Mouse (Mus musculus): Measurements from ENCODE around the gene Tmem8.

Tmem8 gene

DNA sequence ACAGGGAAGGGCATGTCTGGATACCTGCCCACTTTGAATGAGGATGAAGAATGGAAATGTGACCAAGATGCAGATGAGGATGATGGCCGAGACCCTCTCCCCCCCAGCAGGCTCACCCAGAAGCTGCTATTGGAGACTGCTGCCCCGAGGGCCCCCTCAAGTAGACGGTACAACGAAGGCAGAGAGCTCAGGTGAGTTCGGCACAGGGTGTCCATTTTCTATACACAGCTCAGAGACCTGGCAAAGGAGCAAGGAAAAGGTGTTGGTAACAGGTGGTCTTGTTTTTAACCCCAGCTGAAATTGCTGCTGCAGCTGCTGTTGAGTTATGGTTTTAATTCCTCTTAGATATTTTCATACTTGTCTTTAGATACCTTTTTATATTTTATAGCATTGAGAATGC lies 30.3 kb downstream of the Tmem8 start:
- no peak for DNase-seq (ENCODE audit: low spot score)

DNA sequence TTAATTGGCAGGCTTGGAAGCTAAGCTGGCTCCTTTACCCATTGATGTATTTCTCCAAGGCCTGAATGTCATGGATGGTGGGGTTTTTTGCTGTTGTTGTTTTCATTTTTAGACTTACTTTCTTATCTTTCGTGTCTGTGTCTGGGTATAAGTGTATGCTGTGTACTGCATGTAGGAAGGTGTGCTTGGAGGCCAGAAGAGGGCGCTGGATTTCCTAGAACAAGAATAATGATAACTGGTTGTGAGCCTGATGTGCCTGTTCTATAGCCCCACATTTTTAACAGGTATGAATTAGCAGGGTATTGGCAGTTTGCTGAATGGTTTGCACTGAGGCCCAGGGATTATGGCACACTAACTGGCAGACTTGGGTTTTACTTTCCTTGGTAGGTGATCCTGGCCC lies 36.0 kb downstream of the Tmem8 start:
- no peak for DNase-seq (ENCODE audit: low spot score)

DNA sequence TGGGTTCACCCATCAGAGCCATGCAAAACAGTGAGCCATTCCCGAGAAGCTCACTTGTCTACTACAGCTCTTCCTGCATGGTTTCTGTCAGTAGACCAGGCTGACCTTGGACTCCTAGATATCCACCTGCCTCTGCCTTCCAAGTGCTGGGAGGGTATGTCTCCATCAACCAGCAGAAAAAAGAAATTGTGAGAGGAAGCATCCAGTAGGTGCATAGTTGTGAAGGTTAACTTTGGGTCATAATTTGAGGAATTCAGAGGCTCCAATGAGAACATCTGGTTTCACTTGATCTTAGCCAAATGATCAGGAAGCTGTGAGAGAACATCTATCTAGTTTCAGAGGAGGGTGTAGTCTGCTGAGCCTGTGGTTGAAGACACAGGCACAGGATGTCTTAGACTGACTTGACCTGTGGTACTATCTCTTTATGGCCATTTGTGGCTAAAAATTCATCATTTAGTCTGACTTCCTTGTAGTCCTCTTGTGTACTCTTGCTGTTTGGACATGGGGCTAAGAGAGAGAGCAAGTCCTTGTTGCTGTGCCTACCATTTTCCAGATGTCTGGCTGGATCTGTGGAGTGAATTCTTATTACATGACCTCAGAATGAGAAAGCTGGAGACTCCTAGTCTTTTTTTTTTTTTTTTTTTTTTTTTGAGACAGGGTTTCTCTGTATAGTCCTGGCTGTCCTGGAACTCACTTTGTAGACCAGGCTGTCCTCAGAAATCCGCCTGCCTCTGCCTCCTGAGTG lies 39.0 kb downstream of the Tmem8 start:
- DNase-seq (ENCODE audit: low spot score), result no peak

DNA sequence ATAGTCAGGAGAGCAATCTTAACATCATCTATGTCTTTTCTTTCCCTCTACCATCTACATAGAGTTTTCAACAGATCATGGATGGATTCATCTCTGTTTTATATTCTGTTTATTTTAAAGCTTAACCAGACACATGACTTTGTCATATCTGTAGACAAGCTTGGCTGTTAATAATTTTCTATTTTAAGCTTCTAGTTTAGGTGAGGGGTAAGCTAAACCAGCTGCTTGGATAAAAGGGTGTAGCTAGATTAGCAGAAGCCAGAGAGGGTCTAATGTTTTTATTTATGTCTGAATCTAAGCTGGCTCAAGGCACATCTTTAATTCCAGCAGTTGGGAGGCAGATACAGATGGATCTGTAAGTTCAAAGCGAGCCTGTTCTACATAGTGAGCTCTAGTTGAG lies 49.6 kb downstream of the Tmem8 start:
- DNase-seq (ENCODE audit: low spot score), result no peak

DNA sequence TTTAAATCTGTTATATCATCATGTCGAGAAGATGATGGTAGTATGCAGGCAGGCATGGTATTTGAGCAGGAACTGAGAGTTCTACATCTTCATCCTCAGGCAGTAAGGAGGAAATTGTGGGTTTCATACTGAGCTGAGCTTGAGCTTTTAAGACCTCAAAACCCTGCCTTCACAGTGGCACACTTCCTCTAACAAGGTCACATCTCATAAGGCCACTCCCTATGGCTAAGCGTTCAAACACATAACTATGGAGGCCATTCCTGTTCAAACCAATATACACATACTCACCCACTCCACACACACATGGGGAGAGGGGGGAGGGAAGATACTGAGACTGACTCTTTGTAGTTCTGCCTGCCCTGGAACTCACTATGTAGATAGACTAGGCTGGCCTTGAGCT lies 54.9 kb downstream of the Tmem8 start:
- DNase-seq (ENCODE audit: low spot score), result no peak
